Mouse (Mus musculus) hindbrain, postnatal 0 days (tissue): ENCODE data around the gene Olfr76. TPM values are rescaled to one million over a fixed set of nuclear protein-coding genes. Genes with fewer than 3 reads are reported as not detected.
"Not testable (repeated sequence)": the region's sequence is repeated elsewhere in the genome, so short reads cannot be mapped to it uniquely, and the experiment has no call there.

Source experiments
- ATAC-seq: fragments of 200-750 bp; cut with Nextera tagmentation; 2 replicates; pipeline ENCODE4 v1.8.0; 2017; ENCODE audit warnings: mild to moderate bottlenecking, moderate TSS enrichment, moderate library complexity
- DNase-seq: peaks from one replicate; pipeline ENCODE4 v3.0.0-alpha.2; 2015; ENCODE audit warnings: low spot score
- H3K27ac ChIP-seq: fragments of 300-500 bp; sonication (generic); 2 replicates; pipeline ENCODE4 v1.5.1; 2014; ENCODE audit warnings: mild to moderate bottlenecking
- H3K27me3 ChIP-seq: fragments of 300-500 bp; sonication (generic); 2 replicates; pipeline ENCODE4 v1.6.1; 2014; ENCODE audit warnings: low read length, mixed read lengths; ENCODE audit not compliant: insufficient read depth
- H3K36me3 ChIP-seq: fragments of 300-500 bp; sonication (generic); 2 replicates; pipeline ENCODE4 v1.6.1; 2014; ENCODE audit warnings: low read length, mixed read lengths; ENCODE audit not compliant: insufficient read depth
- H3K4me1 ChIP-seq: fragments of 300-500 bp; sonication (generic); 2 replicates; pipeline ENCODE4 v1.6.1; 2014; ENCODE audit warnings: antibody characterized with exemption, low read length, mixed read lengths; ENCODE audit not compliant: insufficient read depth
- H3K4me2 ChIP-seq: fragments of 300-500 bp; sonication (generic); 2 replicates; pipeline ENCODE4 v1.6.1; 2014; ENCODE audit warnings: low read depth, mild to moderate bottlenecking, low read length, moderate library complexity, mixed read lengths
- H3K4me3 ChIP-seq: fragments of 300-500 bp; sonication (generic); 2 replicates; pipeline ENCODE4 v1.5.1; 2014; ENCODE audit warnings: low read length
- H3K9ac ChIP-seq: fragments of 300-500 bp; sonication (generic); replicated peaks from 2 replicates; pipeline ENCODE4 v1.6.1; 2014; ENCODE audit warnings: mild to moderate bottlenecking, low read length, moderate library complexity, mixed read lengths
- H3K9me3 ChIP-seq: fragments of 300-500 bp; sonication (generic); 2 replicates; pipeline ENCODE4 v1.6.1; 2016; ENCODE audit warnings: low read length, mixed read lengths
- CTCF ChIP-seq: IDR thresholded peaks from 2 replicates; pipeline ENCODE4 v1.5.1; 2016; ENCODE audit warnings: antibody characterized with exemption, control low read depth, low read depth
- WGBS: fragments of 180-500 bp; shearing (Covaris S2); extraction: QIAGEN DNeasy Blood & Tissue Kit; methylation state at CpG from one replicate; pipeline ENCODE4 v1.1.7; 2014; 5-methylcytosine and 5-hydroxymethylcytosine counted together
- polyA plus RNA-seq: library from polyadenylated mRNA; unstranded; fragments of >200 nt; fragmentation: Nextera tagmentation; extraction: Ambion mirVana; gene quantifications from 2 replicates; pipeline ENCODE4 v1.2.1, GENCODE M21; 2015
- total RNA-seq: library from RNA; depleted of rRNA; stranded (reverse); fragments of >200 nt; gene quantifications from 2 replicates; pipeline ENCODE4 v1.2.3, GENCODE M21; 2014; rRNA removed

The Olfr76 gene
- total RNA-seq = not detected in 2 replicates
- not detected in 2 replicates for polyA plus RNA-seq

GRCm38 (mm10) chr19:12123103-12123502, at the start of gene Olfr76:
TSS of gene Olfr76 (minus strand) at chr19:12123203.
- Histone ChIP-seq H3K27ac (no peak within 1 kb of the TSS), H3K9ac (no peak within 1 kb of the TSS), H3K27me3 (no peaks in the 10 kb centered on the region), H3K4me2 (no peak within 1 kb of the TSS), H3K9me3 (no peaks in the 10 kb centered on the region), H3K4me1 (no peaks in the 10 kb centered on the region), H3K4me3 (no peak within 1 kb of the TSS), H3K36me3 (no peaks in the 10 kb centered on the region)
- WGBS = 82% methylated on average over 3 of the region's 3 CpGs
- ATAC-seq = no peak
- TF ChIP-seq CTCF = no peak
- no peak for DNase-seq

GRCm38 (mm10) chr19:12170062-12170599, 47.1 kb upstream of the Olfr76 start, which contains the start of gene Olfr1555-ps1:
TSS of gene Olfr1555-ps1 (minus strand) at chr19:12170112.
- not testable (repeated sequence) for H3K9ac ChIP-seq, H3K4me3 ChIP-seq, H3K36me3 ChIP-seq, H3K27me3 ChIP-seq, ATAC-seq, H3K9me3 ChIP-seq, H3K4me2 ChIP-seq, H3K4me1 ChIP-seq, DNase-seq, H3K27ac ChIP-seq
- WGBS = 41% methylated on average over 1 of the region's 1 CpGs

GRCm38 (mm10) chr19:12145452-12145851, 22.4 kb upstream of the Olfr76 start:
- no peak for TF ChIP-seq CTCF
- 86% methylated on average over 3 of the region's 3 CpGs for WGBS
- no peaks in the 10 kb centered on the region for H3K4me1 ChIP-seq
- no peak overlapping the region for H3K4me2 ChIP-seq
- no peak overlapping the region for H3K9ac ChIP-seq
- no peaks in the 10 kb centered on the region for H3K9me3 ChIP-seq
- H3K4me3 ChIP-seq = no peak overlapping the region
- H3K36me3 ChIP-seq = no peaks in the 10 kb centered on the region
- no peak for DNase-seq
- H3K27me3 ChIP-seq = no peaks in the 10 kb centered on the region
- no peak overlapping the region for H3K27ac ChIP-seq
- no peak for ATAC-seq

- H3K9me3 ChIP-seq = no peaks in the 10 kb centered on the region
- TF ChIP-seq CTCF = no peak
- H3K9ac ChIP-seq = no peak overlapping the region
- no peaks in the 10 kb centered on the region for H3K36me3 ChIP-seq
- ATAC-seq (no peak), DNase-seq (peak; percentile 36)
- H3K27ac ChIP-seq = no peak overlapping the region
- H3K4me2 ChIP-seq = no peak overlapping the region
- H3K27me3 ChIP-seq = no peaks in the 10 kb centered on the region
- 25% methylated on average over 1 of the region's 1 CpGs for WGBS
- no peak overlapping the region for H3K4me3 ChIP-seq
- no peaks in the 10 kb centered on the region for H3K4me1 ChIP-seq
Measured at GRCm38 (mm10) chr19:12143356-12143755, 20.4 kb upstream of the Olfr76 start.

- Histone ChIP-seq H3K27me3 (no peaks in the 10 kb centered on the region), H3K9ac (no peak overlapping the region), H3K4me3 (no peak overlapping the region), H3K36me3 (no peaks in the 10 kb centered on the region), H3K27ac (no peak overlapping the region), H3K4me1 (no peaks in the 10 kb centered on the region), H3K4me2 (no peak overlapping the region), H3K9me3 (no peaks in the 10 kb centered on the region)
- no peak for ATAC-seq
- DNase-seq = peak; percentile 59
- peak; percentile 72 for TF ChIP-seq CTCF
- 32% methylated on average over 2 of the region's 2 CpGs for WGBS
Measured at GRCm38 (mm10) chr19:12134289-12134688, 11.3 kb upstream of the Olfr76 start.

- no peaks in the 10 kb centered on the region for H3K27me3 ChIP-seq
- 87% methylated on average over 3 of the region's 3 CpGs for WGBS
- no peak overlapping the region for H3K27ac ChIP-seq
- no peak for TF ChIP-seq CTCF
- H3K9ac ChIP-seq = no peak overlapping the region
- no peaks in the 10 kb centered on the region for H3K4me1 ChIP-seq
- H3K4me2 ChIP-seq = no peak overlapping the region
- no peaks in the 10 kb centered on the region for H3K36me3 ChIP-seq
- ATAC-seq (no peak), DNase-seq (no peak)
- H3K9me3 ChIP-seq = no peaks in the 10 kb centered on the region
- H3K4me3 ChIP-seq = no peak overlapping the region
Measured at GRCm38 (mm10) chr19:12116464-12116863, 6.5 kb downstream of the Olfr76 start.

GRCm38 (mm10) chr19:12115797-12116196, 7.2 kb downstream of the Olfr76 start, which contains the start of gene Olfr1428:
TSS of gene Olfr1428 (minus strand) at chr19:12115897.
- H3K4me3 ChIP-seq = no peak within 1 kb of the TSS
- no peak within 1 kb of the TSS for H3K4me2 ChIP-seq
- TF ChIP-seq CTCF = no peak
- no peaks in the 10 kb centered on the region for H3K27me3 ChIP-seq
- H3K27ac ChIP-seq = no peak within 1 kb of the TSS
- H3K4me1 ChIP-seq = no peaks in the 10 kb centered on the region
- 79% methylated on average over 1 of the region's 1 CpGs for WGBS
- ATAC-seq (no peak), DNase-seq (no peak)
- H3K9me3 ChIP-seq = no peaks in the 10 kb centered on the region
- no peak within 1 kb of the TSS for H3K9ac ChIP-seq
- H3K36me3 ChIP-seq = no peaks in the 10 kb centered on the region
